Mouse (Mus musculus) MEL (cell line): Measurements from ENCODE around the gene Chd6.

Experiments
- CTCF ChIP-seq, 3 experiments: IDR thresholded peaks in 2 of 3; conservative IDR thresholded peaks in 1 of 3; 2 replicates each; pipeline ENCODE4 v1.5.1; 2011 to 2012; ENCODE audit warnings: low read length in 3 of 3, low read depth in 2 of 3, mild to moderate bottlenecking in 2 of 3, improper control_type of control experiment in 1 of 3, inconsistent platforms in 1 of 3, mixed read lengths in 1 of 3, moderate library complexity in 1 of 3; ENCODE audit not compliant: control insufficient read depth in 1 of 3, insufficient read depth in 1 of 3, poor library complexity in 1 of 3, severe bottlenecking in 1 of 3
- ELF1 ChIP-seq: IDR thresholded peaks from 2 replicates; pipeline ENCODE4 v1.6.1; 2014; ENCODE audit warnings: low read depth, mild to moderate bottlenecking, inconsistent platforms, low read length, improper control_type of control experiment, moderate library complexity
- EP300 ChIP-seq, 2 experiments: IDR thresholded peaks; 2 replicates each; pipeline ENCODE4 v1.6.1; 2011; ENCODE audit warnings: improper control_type of control experiment in 2 of 2, low read length in 2 of 2, low read depth in 1 of 2, mild to moderate bottlenecking in 1 of 2
- GATA1 ChIP-seq: IDR thresholded peaks from 2 replicates; pipeline ENCODE4 v1.6.1; 2011; ENCODE audit warnings: low read depth, low read length, improper control_type of control experiment
- MAFK ChIP-seq: IDR thresholded peaks from 2 replicates; pipeline ENCODE4 v1.6.1; 2011; ENCODE audit warnings: low read depth, mild to moderate bottlenecking, low read length, improper control_type of control experiment, borderline replicate concordance
- MAX ChIP-seq: IDR thresholded peaks from 2 replicates; pipeline ENCODE4 v1.6.1; 2011; ENCODE audit warnings: low read length, improper control_type of control experiment
- POLR2AphosphoS2 ChIP-seq: IDR thresholded peaks from 2 replicates; pipeline ENCODE4 v1.6.1; 2011; ENCODE audit warnings: low read length, improper control_type of control experiment
- RAD21 ChIP-seq: IDR thresholded peaks from 2 replicates; pipeline ENCODE4 v1.6.1; 2011; ENCODE audit warnings: mild to moderate bottlenecking, low read depth, low read length, improper control_type of control experiment
- ZC3H11A ChIP-seq: IDR thresholded peaks from 2 replicates; pipeline ENCODE4 v1.6.1; 2012; ENCODE audit warnings: low read depth, mild to moderate bottlenecking, inconsistent platforms, low read length, improper control_type of control experiment
- ZKSCAN1 ChIP-seq: IDR thresholded peaks from 2 replicates; pipeline ENCODE4 v1.6.1; 2012; ENCODE audit warnings: low read depth, mild to moderate bottlenecking, inconsistent platforms, low read length, improper control_type of control experiment, moderate library complexity

DNA sequence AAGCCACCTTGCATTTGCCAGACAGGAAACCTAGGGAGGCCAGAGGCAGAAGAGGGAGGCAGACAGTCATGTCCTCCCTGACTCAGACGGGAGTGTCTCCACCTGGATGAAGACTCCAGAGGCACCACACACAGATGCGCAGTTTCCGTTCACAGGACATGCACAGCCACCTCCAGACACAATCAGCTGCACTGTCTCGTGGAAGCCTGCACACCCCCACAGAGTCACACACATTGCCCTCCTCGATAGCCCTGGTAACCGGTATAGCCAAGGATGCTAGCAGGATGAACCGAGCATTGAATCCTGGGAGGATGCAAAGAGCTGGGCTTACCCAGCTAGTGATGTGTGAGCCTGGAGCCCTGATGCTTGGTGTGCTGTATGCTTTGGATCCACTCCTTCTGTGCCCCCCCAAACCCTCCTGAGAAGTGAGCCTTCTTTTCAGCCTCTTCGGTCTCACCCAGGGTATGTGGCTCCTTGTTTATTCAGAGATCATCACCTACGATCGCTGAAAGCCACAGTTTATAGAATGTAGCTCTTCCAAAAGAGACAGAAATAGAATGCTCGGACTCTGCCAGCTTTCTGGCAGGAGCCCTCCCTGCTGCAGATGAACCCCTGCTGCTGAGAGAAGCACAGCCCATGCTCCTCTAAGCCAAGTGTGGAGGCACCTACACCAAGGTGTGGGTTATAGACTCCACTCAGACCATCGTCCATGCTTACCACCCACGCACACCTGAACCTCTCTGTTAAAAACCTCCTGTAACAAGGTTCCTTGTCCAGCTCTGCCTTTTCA lies 192.9 kb downstream of the Chd6 start:
- TF ChIP-seq GATA1 (no peak), ZKSCAN1 (no peak), CTCF (IDR thresholded peaks at IDR 0.05 in 2 of 3, conservative IDR thresholded peaks at IDR 0.05 in 1 of 3; ENCODE audit: control insufficient read depth in 1 of 3, insufficient read depth in 1 of 3, low read depth in 2 of 3, low read length in 3 of 3, poor library complexity in 1 of 3, severe bottlenecking in 1 of 3) (no peak), MAFK (no peak), MAX (no peak), ELF1 (no peak), RAD21 (no peak), ZC3H11A (no peak), POLR2AphosphoS2 (no peak), EP300 (IDR thresholded peaks at IDR 0.05; ENCODE audit: low read depth in 1 of 2, low read length in 2 of 2) (no peak)
